Mouse (Mus musculus) neutrophil, adult 5-6 weeks (primary cell): Measurements from ENCODE around the gene Klk13. TPM values are rescaled to one million over a fixed set of nuclear protein-coding genes. Genes with fewer than 3 reads are reported as not detected.

ENCODE experiments used
- ATAC-seq: fragments of 151-379, 151-347 bp; 2 replicates; pipeline ENCODE4 v1.8.0; 2017; ENCODE audit warnings: mild to moderate bottlenecking, moderate TSS enrichment; ENCODE audit not compliant: insufficient number of reproducible peaks, poor library complexity, low FRiP score, severe bottlenecking; ENCODE audit errors: extremely low read depth
- total RNA-seq: library from RNA; stranded (forward); fragments of 200-1000 nt; gene quantifications from 2 replicates; pipeline ENCODE4 v1.2.3, GENCODE M21; 2017

The Klk13 gene
- total RNA-seq, 1 experiment from 2014 or later, result not detected

DNA sequence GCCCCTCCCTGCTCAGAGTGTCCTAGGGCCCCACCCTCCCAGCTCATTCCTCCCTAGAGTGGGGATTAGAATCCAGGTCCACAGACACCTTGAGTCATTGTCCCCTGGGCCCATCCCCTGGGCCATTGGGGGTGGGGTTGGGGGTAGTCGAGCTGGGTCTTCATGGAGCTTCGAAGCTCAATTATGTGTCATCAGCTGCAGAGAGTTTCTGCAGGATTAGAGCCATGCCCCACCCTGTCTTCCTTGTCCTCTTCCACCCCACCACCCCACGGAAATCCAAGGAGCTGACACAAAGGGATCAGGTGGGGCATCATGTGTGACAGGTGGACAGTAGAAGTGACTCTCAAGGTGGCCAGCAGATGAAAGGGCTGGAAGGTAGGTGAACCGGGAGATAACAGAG lies 56.2 kb downstream of the Klk13 start, which contains the start of gene Klk12:
Klk12 (plus strand) TSS at position 301 of the 400 bp plus-strand sequence.
- ATAC-seq, result no peak

DNA sequence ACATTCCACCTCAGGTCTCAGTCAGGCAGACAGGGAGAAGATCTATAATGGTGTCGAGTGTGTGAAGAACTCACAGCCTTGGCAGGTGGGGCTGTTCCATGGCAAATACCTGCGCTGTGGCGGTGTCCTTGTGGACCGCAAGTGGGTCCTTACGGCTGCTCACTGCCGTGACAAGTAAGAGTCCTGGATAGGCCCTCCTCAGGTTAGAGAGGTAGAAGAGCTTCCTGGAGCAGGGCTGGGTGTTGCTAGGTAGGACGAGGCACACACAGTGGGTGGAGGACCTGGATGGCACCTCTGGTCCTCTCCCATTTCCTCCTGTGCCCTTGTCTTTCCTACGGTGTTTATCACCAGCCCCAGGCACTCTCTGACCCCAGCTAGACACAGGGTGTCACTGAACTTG lies 57.3 kb downstream of the Klk13 start:
- ATAC-seq, result no peak

DNA sequence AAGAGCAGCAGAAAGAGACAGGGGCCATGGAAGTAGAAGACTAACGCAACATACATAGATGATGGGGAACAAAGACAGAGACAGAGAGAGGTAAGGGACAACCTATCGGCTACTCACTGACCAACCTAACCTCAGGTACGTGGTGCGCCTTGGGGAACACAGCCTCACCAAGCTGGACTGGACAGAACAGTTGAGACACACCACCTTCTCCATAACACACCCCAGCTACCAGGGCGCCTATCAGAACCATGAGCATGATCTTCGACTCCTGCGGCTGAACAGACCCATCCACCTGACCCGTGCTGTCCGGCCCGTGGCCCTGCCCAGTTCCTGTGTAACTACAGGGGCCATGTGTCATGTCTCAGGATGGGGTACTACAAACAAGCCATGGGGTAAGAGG lies 58.3 kb downstream of the Klk13 start:
- ATAC-seq, result no peak

DNA sequence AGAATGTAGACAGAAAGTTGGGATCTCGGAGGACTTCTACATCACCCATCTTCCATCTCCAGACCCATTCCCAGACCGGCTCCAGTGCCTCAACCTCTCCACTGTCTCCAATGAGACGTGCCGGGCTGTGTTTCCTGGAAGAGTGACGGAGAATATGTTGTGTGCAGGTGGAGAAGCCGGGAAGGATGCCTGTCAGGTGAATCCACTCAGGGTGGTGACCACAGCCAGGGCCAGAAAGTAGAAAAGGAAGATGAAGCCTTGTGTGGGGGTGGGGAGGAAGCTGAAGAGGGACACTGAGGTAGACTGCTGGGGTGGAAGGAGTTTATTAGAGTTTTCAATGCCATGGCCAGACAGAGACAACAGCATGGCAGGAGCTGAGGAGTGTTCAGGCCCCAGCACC lies 59.5 kb downstream of the Klk13 start:
- no peak for ATAC-seq

DNA sequence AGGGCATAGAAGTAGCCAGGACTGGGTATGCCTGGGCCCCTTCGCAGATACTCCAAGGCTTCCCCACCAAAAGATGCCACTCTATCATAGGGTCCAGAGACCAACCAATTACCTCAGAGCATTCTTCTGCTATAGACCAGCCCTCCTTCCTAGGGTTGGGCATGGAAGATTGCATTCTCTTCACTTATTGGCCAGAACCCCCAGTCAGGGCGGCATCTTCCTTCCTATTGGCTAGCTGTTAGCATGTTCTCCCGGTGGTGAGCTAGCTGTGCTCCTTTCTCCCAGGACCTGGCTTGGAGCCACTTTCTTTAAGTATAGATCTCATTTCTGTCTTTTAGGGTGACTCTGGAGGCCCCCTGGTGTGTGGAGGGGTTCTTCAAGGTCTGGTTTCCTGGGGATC lies 60.5 kb downstream of the Klk13 start:
- ATAC-seq, result no peak

DNA sequence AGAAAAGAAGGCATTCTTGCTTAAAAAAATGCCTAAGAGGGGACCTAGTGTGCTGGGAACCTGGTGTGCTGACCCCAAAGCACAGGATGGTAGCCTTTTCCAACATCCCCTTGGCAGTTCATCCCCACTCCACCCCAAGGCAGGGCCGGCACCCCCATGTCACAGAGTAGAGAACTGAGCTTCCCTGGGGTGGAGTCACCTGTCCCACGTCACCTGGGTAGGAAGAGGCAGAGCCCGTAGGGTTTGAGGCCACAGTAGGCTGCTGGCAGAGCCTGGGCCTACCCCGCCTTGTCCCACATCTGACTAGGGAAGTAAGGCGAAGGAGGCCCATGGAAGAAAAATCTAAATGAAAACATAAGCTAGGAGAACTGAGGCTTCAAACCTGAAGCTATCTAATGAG lies 62.0 kb downstream of the Klk13 start, which contains the start of gene Klk11:
Klk11 (plus strand) TSS at position 241 of the 400 bp plus-strand sequence.
- ATAC-seq, result no peak

DNA sequence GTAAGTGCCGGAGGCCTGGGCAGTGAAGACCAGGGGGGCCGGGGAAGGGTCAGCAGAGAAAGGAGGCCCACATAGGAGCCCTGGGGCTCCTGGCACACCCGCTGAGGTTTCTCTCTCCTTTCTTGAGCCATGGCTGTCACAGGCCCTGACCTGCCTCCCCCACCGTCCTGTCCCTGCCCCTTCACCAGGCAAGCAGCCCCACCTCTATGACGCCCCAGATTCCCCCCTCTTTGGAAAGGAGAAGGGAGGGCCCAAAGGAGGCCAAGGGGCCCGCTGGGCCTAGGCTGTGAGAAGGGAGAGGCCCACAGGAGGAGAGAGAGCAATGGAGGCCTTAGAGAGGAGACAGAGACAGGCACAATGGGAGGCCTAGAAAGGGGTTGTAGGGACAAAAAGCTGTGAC lies 62.4 kb downstream of the Klk13 start:
- no peak for ATAC-seq

DNA sequence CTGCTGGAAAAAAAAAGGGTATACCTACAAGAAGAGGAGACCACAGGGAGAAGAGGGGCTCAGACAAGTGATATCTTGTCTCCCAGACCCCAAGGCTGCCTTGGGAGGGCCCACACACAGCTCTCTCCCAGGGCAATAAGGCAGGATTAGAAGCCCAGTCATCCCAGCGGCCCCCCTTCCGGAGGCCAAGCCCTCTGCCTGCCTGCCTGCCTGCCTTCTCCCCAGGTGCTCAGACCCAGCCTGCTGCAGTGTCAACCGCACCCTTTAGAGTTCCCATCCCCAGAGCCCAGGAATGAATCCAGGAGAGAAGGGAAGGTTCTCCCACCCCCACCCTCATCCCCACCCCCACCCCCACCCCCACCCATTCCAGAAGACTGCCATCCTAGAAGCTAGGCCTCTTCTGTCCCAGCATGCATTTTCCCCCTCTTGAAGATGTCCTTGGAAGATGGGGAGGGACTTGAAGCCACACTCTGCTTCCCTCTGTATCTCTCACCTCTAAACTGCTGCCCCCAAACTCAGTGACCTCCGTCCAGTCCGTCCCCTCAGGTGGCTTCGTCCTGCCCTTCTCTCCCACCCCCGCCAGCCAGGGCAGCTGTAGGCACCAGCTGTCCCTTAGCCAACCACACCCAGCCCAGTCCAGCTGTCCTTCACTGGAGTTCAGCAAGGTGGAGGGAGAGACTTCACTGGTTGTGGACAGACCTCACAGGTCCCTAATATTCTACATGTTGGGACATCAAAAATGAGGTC lies 63.1 kb downstream of the Klk13 start:
- no peak for ATAC-seq

DNA sequence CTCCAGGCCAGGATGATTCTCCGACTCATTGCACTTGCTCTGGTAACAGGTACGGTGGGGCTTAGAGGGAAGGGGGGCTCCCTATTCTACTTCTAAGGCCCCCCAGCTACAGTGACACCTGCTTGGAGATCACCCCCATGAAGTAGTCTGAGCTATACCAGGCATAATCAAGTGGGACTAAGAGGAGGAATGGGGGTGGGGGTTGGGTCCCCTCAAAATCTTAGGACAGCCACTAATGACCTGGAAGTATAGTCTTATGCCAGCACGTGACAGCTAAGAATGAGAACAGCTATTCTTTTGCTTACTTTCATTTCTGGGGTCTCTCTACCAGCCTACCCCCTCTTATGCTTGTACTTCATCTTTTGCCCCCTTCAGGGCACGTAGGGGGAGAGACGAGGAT lies 64.1 kb downstream of the Klk13 start:
- ATAC-seq, result no peak

Other genes with a start within 250 kb of the Klk13 start
- gene Vsig10l, start 249.4 kb upstream of the Klk13 start, total RNA-seq, result 11.4 and 17.1 TPM in 2 replicates
- not detected in 2 replicates for gene Iglon5, start 222.5 kb upstream of the Klk13 start, total RNA-seq
- gene 4931406B18Rik, start 206.6 kb upstream of the Klk13 start, total RNA-seq, result 1.9 and 2.1 TPM in 2 replicates
- gene Cd33, start 168.1 kb upstream of the Klk13 start, total RNA-seq, result 246 and 256 TPM in 2 replicates
- gene Zfp658, start 150.3 kb upstream of the Klk13 start, total RNA-seq, result 3.3 and 3.7 TPM in 2 replicates
- 9.1 and 9.7 TPM in 2 replicates for gene Zfp719, start 133.0 kb upstream of the Klk13 start, total RNA-seq
- gene Zfp819, start 105.4 kb upstream of the Klk13 start, total RNA-seq, result 0.23 and 1.6 TPM in 2 replicates
- gene Ceacam18, start 77.9 kb upstream of the Klk13 start, total RNA-seq, result 1.0 TPM in 1 of 2 replicates, not detected in the other
- 135 and 136 TPM in 2 replicates for gene Siglece, start 52.4 kb upstream of the Klk13 start, total RNA-seq
- 1.9 and 2.8 TPM in 2 replicates for gene Ctu1, start 40.6 kb upstream of the Klk13 start, total RNA-seq
- gene Klk14, start 22.1 kb upstream of the Klk13 start, total RNA-seq, result not detected in 2 replicates
- not detected in 2 replicates for gene Klk12, start 56.3 kb downstream of the Klk13 start, total RNA-seq
- gene Klk11, start 62.0 kb downstream of the Klk13 start, total RNA-seq, result not detected in 2 replicates
- gene Klk10, start 68.5 kb downstream of the Klk13 start, total RNA-seq, result 0.35 TPM in 1 of 2 replicates, not detected in the other
- gene Klk9, start 79.3 kb downstream of the Klk13 start, total RNA-seq, result not detected in 2 replicates
- gene Klk8, start 85.0 kb downstream of the Klk13 start, total RNA-seq, result 4.1 TPM in 2 replicates
- gene Klk7, start 98.7 kb downstream of the Klk13 start, total RNA-seq, result not detected in 2 replicates
- not detected in 2 replicates for gene Klk6, start 111.9 kb downstream of the Klk13 start, total RNA-seq
- gene Klk5, start 129.4 kb downstream of the Klk13 start, total RNA-seq, result not detected in 2 replicates
- gene Klk4, start 168.6 kb downstream of the Klk13 start, total RNA-seq, result not detected in 2 replicates
- not detected in 2 replicates for gene Klk15, start 221.2 kb downstream of the Klk13 start, total RNA-seq
- gene Klk1b8, start 238.1 kb downstream of the Klk13 start, total RNA-seq, result not detected in 2 replicates